Mouse (Mus musculus): Measurements from ENCODE around the gene Gm38655.
A peak's percentile ranks its signal among the peaks of the same experiment; 100 is the strongest.

Gm38655 gene

GRCm38 (mm10) chr17:25175411-25175810, at the start of gene Gm38655:
Gene Gm38655 (minus strand): TSS chr17:25175471.
- no peak for DNase-seq (ENCODE audit: low spot score in 2 of 2)

GRCm38 (mm10) chr17:25224586-25225222, 49.4 kb upstream of the Gm38655 start:
- peak in 1 of 2 experiments; percentile 30 for DNase-seq (ENCODE audit: low spot score in 2 of 2)

- peak; percentile 37 to 52 for DNase-seq (ENCODE audit: low spot score in 2 of 2)
Measured at GRCm38 (mm10) chr17:25222951-25223601, 47.8 kb upstream of the Gm38655 start.

GRCm38 (mm10) chr17:25222504-25222940, 47.3 kb upstream of the Gm38655 start:
- peak; percentile 46 to 55 for DNase-seq (ENCODE audit: low spot score in 2 of 2)

GRCm38 (mm10) chr17:25221821-25222503, 46.7 kb upstream of the Gm38655 start:
- DNase-seq (ENCODE audit: low spot score in 2 of 2): peak; percentile 54 to 84

GRCm38 (mm10) chr17:25220746-25221145, 45.5 kb upstream of the Gm38655 start:
- no peak for DNase-seq (ENCODE audit: low spot score in 2 of 2)

GRCm38 (mm10) chr17:25219492-25220295, 44.4 kb upstream of the Gm38655 start:
- no peak for DNase-seq (ENCODE audit: low spot score in 2 of 2)

GRCm38 (mm10) chr17:25218967-25219366, 43.7 kb upstream of the Gm38655 start:
- DNase-seq (ENCODE audit: low spot score in 2 of 2): no peak

- DNase-seq (ENCODE audit: low spot score in 2 of 2): no peak
Measured at GRCm38 (mm10) chr17:25215431-25215830, 40.2 kb upstream of the Gm38655 start.

- no peak for DNase-seq (ENCODE audit: low spot score in 2 of 2)
Measured at GRCm38 (mm10) chr17:25211705-25212104, 36.4 kb upstream of the Gm38655 start.

GRCm38 (mm10) chr17:25210680-25211466, 35.6 kb upstream of the Gm38655 start:
- DNase-seq (ENCODE audit: low spot score in 2 of 2): no peak

GRCm38 (mm10) chr17:25210006-25210405, 34.7 kb upstream of the Gm38655 start:
- DNase-seq (ENCODE audit: low spot score in 2 of 2): no peak

- no peak for DNase-seq (ENCODE audit: low spot score in 2 of 2)
Measured at GRCm38 (mm10) chr17:25202401-25202800, 27.1 kb upstream of the Gm38655 start.

- DNase-seq (ENCODE audit: low spot score in 2 of 2): no peak
Measured at GRCm38 (mm10) chr17:25189091-25189490, 13.8 kb upstream of the Gm38655 start.

GRCm38 (mm10) chr17:25188150-25189031, 13.1 kb upstream of the Gm38655 start, which contains the start of gene Unkl:
Gene Unkl (plus strand): TSS chr17:25188397.
- peak; percentile 50 to 77 for DNase-seq (ENCODE audit: low spot score in 2 of 2)

- no peak for DNase-seq (ENCODE audit: low spot score in 2 of 2)
Measured at GRCm38 (mm10) chr17:25187784-25188149, 12.5 kb upstream of the Gm38655 start.

- DNase-seq (ENCODE audit: low spot score in 2 of 2): no peak
Measured at GRCm38 (mm10) chr17:25184961-25185360, 9.7 kb upstream of the Gm38655 start.

- DNase-seq (ENCODE audit: low spot score in 2 of 2): peak; percentile 89 to 98
Measured at GRCm38 (mm10) chr17:25184129-25184691, 8.9 kb upstream of the Gm38655 start, which contains the start of gene BC003965. Gene BC003965 (plus strand): TSS chr17:25184554.

- no peak for DNase-seq (ENCODE audit: low spot score in 2 of 2)
Measured at GRCm38 (mm10) chr17:25183232-25183631, 8.0 kb upstream of the Gm38655 start.

- no peak for DNase-seq (ENCODE audit: low spot score in 2 of 2)
Measured at GRCm38 (mm10) chr17:25172558-25172957, 2.7 kb downstream of the Gm38655 start.
